Mouse (Mus musculus) limb, embryonic 14.5 days (tissue): ENCODE data around the gene Rad54l2. TPM values are rescaled to one million over a fixed set of nuclear protein-coding genes. Genes with fewer than 3 reads are reported as not detected.

Experiments
- ATAC-seq: fragments of 200-750 bp; cut with Nextera tagmentation; 2 replicates; pipeline ENCODE4 v1.8.0; 2017; ENCODE audit warnings: low read depth, moderate number of reproducible peaks, moderate TSS enrichment; ENCODE audit not compliant: low FRiP score
- DNase-seq: peaks from one replicate; pipeline ENCODE4 v3.0.0-alpha.2; 2015; ENCODE audit warnings: low spot score
- H3K27ac ChIP-seq: fragments of 300-500 bp; sonication (generic); replicated peaks from 2 replicates; pipeline ENCODE4 v1.5.1; 2014; ENCODE audit warnings: low read depth, mild to moderate bottlenecking, low read length, moderate library complexity, mixed read lengths
- H3K27me3 ChIP-seq: fragments of 300-500 bp; sonication (generic); 2 replicates; pipeline ENCODE4 v1.6.1; 2014; ENCODE audit warnings: low read length, mixed read lengths; ENCODE audit not compliant: control insufficient read depth, insufficient read depth
- H3K36me3 ChIP-seq: fragments of 300-500 bp; sonication (generic); 2 replicates; pipeline ENCODE4 v1.6.1; 2014; ENCODE audit warnings: mild to moderate bottlenecking, low read length, moderate library complexity, mixed read lengths; ENCODE audit not compliant: control insufficient read depth, insufficient read depth
- H3K4me1 ChIP-seq: fragments of 300-500 bp; sonication (generic); 2 replicates; pipeline ENCODE4 v1.6.1; 2014; ENCODE audit warnings: antibody characterized with exemption, low read length, mixed read lengths; ENCODE audit not compliant: control insufficient read depth, insufficient read depth
- H3K4me2 ChIP-seq: fragments of 300-500 bp; sonication (generic); replicated peaks from 2 replicates; pipeline ENCODE4 v1.6.1; 2014; ENCODE audit warnings: low read depth, mild to moderate bottlenecking, low read length, moderate library complexity; ENCODE audit not compliant: severe bottlenecking
- H3K4me3 ChIP-seq: fragments of 300-500 bp; sonication (generic); replicated peaks from 2 replicates; pipeline ENCODE4 v1.5.1; 2014; ENCODE audit warnings: low read length
- H3K9ac ChIP-seq: fragments of 300-500 bp; sonication (generic); 2 replicates; pipeline ENCODE4 v1.6.1; 2014; ENCODE audit warnings: mild to moderate bottlenecking, low read depth, low read length, moderate library complexity; ENCODE audit not compliant: severe bottlenecking
- H3K9me3 ChIP-seq: fragments of 300-500 bp; sonication (generic); 2 replicates; pipeline ENCODE4 v1.6.1; 2016; ENCODE audit warnings: low read length; ENCODE audit not compliant: control insufficient read depth
- POLR2A ChIP-seq: fragments of 200-500 bp; IDR thresholded peaks from 2 replicates; pipeline ENCODE4 v1.8.0; 2012; ENCODE audit warnings: inconsistent platforms, mild to moderate bottlenecking, moderate library complexity, borderline replicate concordance; ENCODE audit not compliant: insufficient read depth, insufficient read length; ENCODE audit errors: extremely low read depth
- WGBS: fragments of 180-500 bp; shearing (Covaris S2); extraction: QIAGEN DNeasy Blood & Tissue Kit; methylation state at CpG from one replicate; pipeline ENCODE4 v1.1.7; 2014; 5-methylcytosine and 5-hydroxymethylcytosine counted together
- polyA plus RNA-seq, 2 experiments: library from polyadenylated mRNA; depleted of rRNA in 1 of 2; stranded (reverse) in 1 of 2; unstranded in 1 of 2; fragments of >200 nt; fragmentation: Nextera tagmentation in 1 of 2; extraction: Ambion mirVana in 1 of 2; gene quantifications; 2 replicates each; pipeline versions ENCODE4 v1.2.1 to v1.2.3; 2012 to 2014

Gene Rad54l2
- polyA plus RNA-seq, 2 experiments: 4.3 to 12.9 TPM

GRCm38 (mm10) chr9:106777423-106777822, 11.6 kb downstream of the Rad54l2 start:
- Histone ChIP-seq H3K4me3 (no peak overlapping the region), H3K9ac (no peak overlapping the region; the same call in 1 of the 2 replicates), H3K27me3 (no peaks in the 10 kb centered on the region), H3K27ac (no peak overlapping the region), H3K4me2 (no peak overlapping the region), H3K36me3 (no peaks in the 10 kb centered on the region), H3K9me3 (no peaks in the 10 kb centered on the region), H3K4me1 (no peaks in the 10 kb centered on the region)
- 95% methylated on average over 3 of the region's 3 CpGs for WGBS
- DNase-seq (no peak), ATAC-seq (no peak)
- no peak for TF ChIP-seq POLR2A

DNA sequence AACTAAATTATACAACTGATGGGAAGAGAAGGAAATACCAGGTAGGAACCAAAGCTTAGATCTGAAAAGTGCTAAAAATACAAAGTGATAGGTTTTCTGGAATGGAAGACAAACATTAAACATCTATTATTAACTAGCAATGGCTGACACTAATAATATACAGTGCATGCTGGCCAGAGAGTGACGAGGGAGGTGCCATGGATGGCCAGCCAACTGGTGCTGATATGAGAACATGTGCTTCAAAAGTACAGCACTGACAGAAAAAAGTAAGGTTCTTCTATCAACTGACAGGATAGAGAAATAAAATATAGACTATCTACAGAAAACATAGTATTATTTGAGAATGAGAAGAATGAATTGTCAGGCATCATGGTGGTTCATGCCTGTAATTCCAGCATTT, 12.9 kb downstream of the Rad54l2 start:
- no peak for TF ChIP-seq POLR2A
- Histone ChIP-seq H3K4me3 (no peak overlapping the region), H3K27me3 (no peaks in the 10 kb centered on the region), H3K9ac (no peak overlapping the region), H3K4me1 (no peaks in the 10 kb centered on the region), H3K27ac (no peak overlapping the region), H3K4me2 (no peak overlapping the region), H3K9me3 (no peaks in the 10 kb centered on the region), H3K36me3 (no peaks in the 10 kb centered on the region)
- ATAC-seq (no peak), DNase-seq (no peak)
- WGBS: 75% methylated on average over 1 of the region's 1 CpGs

DNA sequence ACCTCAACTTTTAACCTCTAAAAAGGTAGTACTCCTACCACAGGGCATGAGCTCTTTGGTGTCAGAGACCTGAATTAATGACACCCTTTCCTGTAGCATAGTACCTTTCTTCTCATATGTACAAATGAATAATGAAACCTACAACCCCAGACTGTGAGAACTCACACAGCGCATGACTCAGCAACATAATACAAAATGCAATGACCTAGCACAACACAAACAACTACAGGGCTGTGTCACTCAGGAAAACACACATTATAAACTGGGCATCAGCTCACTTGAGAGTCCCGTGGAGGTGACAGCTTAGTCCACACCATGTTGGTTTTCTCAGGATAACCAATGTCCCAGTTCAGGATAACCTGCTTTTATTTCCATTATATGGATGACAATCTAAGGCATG, 17.2 kb downstream of the Rad54l2 start:
- Histone ChIP-seq H3K4me1 (no peaks in the 10 kb centered on the region), H3K9me3 (no peaks in the 10 kb centered on the region), H3K27me3 (no peaks in the 10 kb centered on the region), H3K36me3 (no peaks in the 10 kb centered on the region), H3K4me3 (no peak overlapping the region), H3K4me2 (no peak overlapping the region), H3K9ac (no peak overlapping the region), H3K27ac (no peak overlapping the region)
- ATAC-seq (no peak), DNase-seq (no peak)
- WGBS: 92% methylated on average over 2 of the region's 2 CpGs
- no peak for TF ChIP-seq POLR2A

- no peaks in the 10 kb centered on the region for H3K27me3 ChIP-seq
- no peaks in the 10 kb centered on the region for H3K9me3 ChIP-seq
- no peak overlapping the region for H3K27ac ChIP-seq
- H3K9ac ChIP-seq: no peak overlapping the region
- no peak for TF ChIP-seq POLR2A
- no peaks in the 10 kb centered on the region for H3K4me1 ChIP-seq
- H3K4me2 ChIP-seq: no peak overlapping the region
- no peak for ATAC-seq
- no peak overlapping the region for H3K4me3 ChIP-seq
- DNase-seq: no peak
- H3K36me3 ChIP-seq: no peaks in the 10 kb centered on the region
- WGBS: 78% methylated on average over 3 of the region's 3 CpGs
These were observed 18.8 kb downstream of the Rad54l2 start for GRCm38 (mm10) chr9:106770216-106770615.

GRCm38 (mm10) chr9:106769781-106770180, 19.2 kb downstream of the Rad54l2 start:
- TF ChIP-seq POLR2A: no peak
- no peaks in the 10 kb centered on the region for H3K27me3 ChIP-seq
- no peak overlapping the region for H3K27ac ChIP-seq
- 88% methylated on average over 5 of the region's 5 CpGs for WGBS
- no peaks in the 10 kb centered on the region for H3K36me3 ChIP-seq
- no peak overlapping the region for H3K9ac ChIP-seq
- no peaks in the 10 kb centered on the region for H3K4me1 ChIP-seq
- H3K4me3 ChIP-seq: no peak overlapping the region
- ATAC-seq (no peak), DNase-seq (no peak)
- H3K4me2 ChIP-seq: no peak overlapping the region
- H3K9me3 ChIP-seq: no peaks in the 10 kb centered on the region

DNA sequence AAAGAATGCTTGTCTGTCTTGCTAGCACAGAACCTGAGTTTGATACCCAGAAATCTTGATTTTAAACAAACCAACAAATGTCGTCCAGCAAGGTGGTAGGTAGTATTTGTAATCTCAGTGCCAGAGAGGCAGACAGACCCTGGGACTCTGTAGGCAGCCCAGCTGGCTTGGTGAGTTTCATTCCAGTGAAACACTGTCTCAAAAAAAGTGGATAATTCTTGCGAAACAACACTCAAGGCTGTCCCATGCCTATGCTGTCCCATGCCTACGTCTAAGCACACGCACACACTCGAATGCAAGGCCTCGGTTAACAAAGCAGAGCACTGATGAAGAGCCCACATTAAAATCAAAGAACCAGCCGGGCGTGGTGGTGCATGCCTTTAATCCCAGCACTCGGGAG, 32.6 kb downstream of the Rad54l2 start:
- DNase-seq (no peak), ATAC-seq (no peak)
- Histone ChIP-seq H3K9ac (no peak overlapping the region), H3K4me2 (no peak overlapping the region), H3K9me3 (no peaks in the 10 kb centered on the region), H3K4me1 (no peaks in the 10 kb centered on the region), H3K4me3 (no peak overlapping the region), H3K36me3 (peaks cover 16% of the 10 kb centered on the region), H3K27me3 (no peaks in the 10 kb centered on the region), H3K27ac (no peak overlapping the region)
- 90% methylated on average over 9 of the region's 9 CpGs for WGBS
- no peak for TF ChIP-seq POLR2A
